Mouse (Mus musculus): ENCODE measurements around the gene Akip1.

DNA sequence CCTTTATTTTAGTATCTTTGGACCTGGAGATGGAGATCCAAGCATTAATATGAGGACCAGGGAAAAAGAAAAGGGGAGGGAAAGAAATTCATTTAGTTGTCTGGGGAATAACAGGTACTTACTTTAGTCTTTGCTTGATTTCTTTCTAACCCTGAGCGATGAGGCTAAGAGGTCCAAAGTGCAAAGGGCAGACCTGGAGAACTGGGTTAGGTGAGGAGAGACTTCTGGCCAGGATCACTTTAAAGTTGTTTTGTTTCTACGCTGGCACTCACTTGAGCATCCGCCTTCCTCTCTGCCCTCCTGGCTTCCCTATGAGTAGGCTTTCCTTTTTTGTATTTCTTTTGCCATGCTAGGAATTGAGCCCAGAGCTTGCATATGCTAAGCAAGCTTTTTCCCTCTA lies 52.8 kb downstream of the Akip1 start:
- TF ChIP-seq TAL1 (IDR thresholded peaks at IDR 0.05; ENCODE audit: low read length) (no peak), GATA1 (IDR thresholded peaks at IDR 0.05; ENCODE audit: low read length) (no peak)
